Comparison of ENCODE assay signal across 16 mouse cellular contexts in genomic region chr10:21072321-21072720, GRCm38 (mm10).
"Had no signal": no experiment of that assay in that cellular context is flagged by ENCODE, and none has a peak within 500 bp of the region (broad histone marks: within the 10 kb centered on the region; RNA-seq: fewer than 3 reads in every experiment).

No protein-coding gene starts in this region.

- DNase-seq: retina, postnatal 1 day; right cerebral cortex, adult 18-20 months; right cerebral cortex, postnatal 14 days; right cerebral cortex, postnatal 25 days; right cerebral cortex, postnatal 4 days; spleen, adult 18-20 months; thymus, adult 18-20 months; thymus, adult 2 months; thymus, postnatal 14 days; thymus, postnatal 25 days; thymus, postnatal 36 days; thymus, postnatal 4 days had no signal

- H3K27ac ChIP-seq: neural tube, embryonic 13.5 days; neural tube, embryonic 15.5 days; stomach, embryonic 15.5 days; stomach, postnatal 0 days had no signal

- H3K4me2 ChIP-seq: neural tube, embryonic 13.5 days; neural tube, embryonic 15.5 days; stomach, embryonic 15.5 days had no signal

- H3K9me3 ChIP-seq: neural tube, embryonic 13.5 days; neural tube, embryonic 15.5 days; stomach, embryonic 15.5 days had no signal

- H3K4me1 ChIP-seq: neural tube, embryonic 13.5 days; neural tube, embryonic 15.5 days; stomach, embryonic 15.5 days had no signal

- H3K36me3 ChIP-seq: stomach, embryonic 15.5 days had no signal

- H3K9ac ChIP-seq: neural tube, embryonic 13.5 days; neural tube, embryonic 15.5 days; stomach, embryonic 15.5 days had no signal

- H3K4me3 ChIP-seq: neural tube, embryonic 13.5 days; neural tube, embryonic 15.5 days; stomach, embryonic 15.5 days had no signal

- H3K27me3 ChIP-seq: neural tube, embryonic 13.5 days; neural tube, embryonic 15.5 days; stomach, embryonic 15.5 days had no signal
